Mouse (Mus musculus) stomach, postnatal 0 days (tissue): ENCODE measurements at regions not wholly inside any gene's neighbourhood (a gene's known extent, or its start where the extent isn't known, plus 50 kb on each side); places are given as distances from the start of the nearest gene placed in this dataset.

ENCODE experiments used
- CTCF ChIP-seq: IDR thresholded peaks from 2 replicates; pipeline ENCODE4 v1.5.1; 2016; ENCODE audit warnings: antibody characterized with exemption, low read depth, mild to moderate bottlenecking, moderate library complexity
- EP300 ChIP-seq: optimal IDR thresholded peaks from 2 replicates; pipeline ENCODE3; 2016; ENCODE audit warnings: antibody characterized with exemption

- TF ChIP-seq EP300 = no peak
- TF ChIP-seq CTCF = no peak
Measured at GRCm38 (mm10) chr14:71723526-71723925, 768.1 kb downstream of the Gm9195 start.
